Mouse (Mus musculus) MEL (cell line): Measurements from ENCODE around the gene Zfp811. TPM values are rescaled to one million over a fixed set of nuclear protein-coding genes. Genes with fewer than 3 reads are reported as not detected.

Source experiments
- DNase-seq: peaks from one replicate; pipeline ENCODE4 v3.0.0; 2011; ENCODE audit warnings: low read depth, low spot score
- H3K27ac ChIP-seq: 2 replicates; pipeline ENCODE4 v1.5.1; 2012; ENCODE audit warnings: low read depth, mild to moderate bottlenecking, control low read depth, low read length, moderate library complexity; ENCODE audit not compliant: control insufficient read depth
- H3K27me3 ChIP-seq, 2 experiments: fragments of 150-350 bp in 1 of 2; sonication (generic) in 1 of 2; 2 replicates each; pipeline ENCODE4 v1.6.1; 2012; ENCODE audit warnings: low read length in 2 of 2, mild to moderate bottlenecking in 2 of 2, improper control_type of control experiment in 1 of 2, moderate library complexity in 1 of 2; ENCODE audit not compliant: insufficient read depth in 2 of 2, control insufficient read depth in 1 of 2
- H3K36me3 ChIP-seq, 2 experiments: 2 replicates each; pipeline ENCODE4 v1.6.1; 2012 to 2014; ENCODE audit warnings: low read length in 2 of 2, improper control_type of control experiment in 1 of 2, inconsistent platforms in 1 of 2, mild to moderate bottlenecking in 1 of 2; ENCODE audit not compliant: insufficient read depth in 2 of 2, control insufficient read depth in 1 of 2
- H3K4me1 ChIP-seq, 2 experiments: fragments of 150-350 bp in 1 of 2; sonication (generic) in 1 of 2; 2 replicates each; pipeline ENCODE4 v1.6.1; 2012; ENCODE audit warnings: low read length in 2 of 2, improper control_type of control experiment in 1 of 2, mild to moderate bottlenecking in 1 of 2; ENCODE audit not compliant: insufficient read depth in 2 of 2, control insufficient read depth in 1 of 2
- H3K4me3 ChIP-seq, 2 experiments: fragments of 150-350 bp in 1 of 2; sonication (generic) in 1 of 2; 2 replicates each; pipeline ENCODE4 v1.5.1; 2012; ENCODE audit warnings: low read depth in 2 of 2, low read length in 2 of 2, mild to moderate bottlenecking in 2 of 2, moderate library complexity in 2 of 2, control low read depth in 1 of 2, improper control_type of control experiment in 1 of 2; ENCODE audit not compliant: control insufficient read depth in 1 of 2, insufficient read depth in 1 of 2
- H3K79me2 ChIP-seq: 2 replicates; pipeline ENCODE4 v1.6.1; 2012; ENCODE audit warnings: mild to moderate bottlenecking, low read length, moderate library complexity; ENCODE audit not compliant: control insufficient read depth, poor library complexity, insufficient read depth
- H3K9ac ChIP-seq: 2 replicates; pipeline ENCODE4 v1.6.1; 2012; ENCODE audit warnings: low read depth, mild to moderate bottlenecking, control low read depth, low read length, moderate library complexity; ENCODE audit not compliant: control insufficient read depth, poor library complexity, severe bottlenecking
- H3K9me3 ChIP-seq: fragments of 150-350 bp; sonication (generic); replicated peaks from 2 replicates; pipeline ENCODE4 v1.6.1; 2012; ENCODE audit warnings: mild to moderate bottlenecking, low read length, improper control_type of control experiment, moderate library complexity; ENCODE audit not compliant: insufficient read depth
- BHLHE40 ChIP-seq: IDR thresholded peaks from 2 replicates; pipeline ENCODE4 v1.6.1; 2012; ENCODE audit warnings: low read depth, mild to moderate bottlenecking, inconsistent platforms, low read length, improper control_type of control experiment, borderline replicate concordance
- CHD2 ChIP-seq: IDR thresholded peaks from 2 replicates; pipeline ENCODE4 v1.6.1; 2011; ENCODE audit warnings: low read length, improper control_type of control experiment
- E2F4 ChIP-seq: IDR thresholded peaks from 2 replicates; pipeline ENCODE4 v1.6.1; 2011; ENCODE audit warnings: low read depth, low read length, improper control_type of control experiment, borderline replicate concordance
- EP300 ChIP-seq, 2 experiments: IDR thresholded peaks; 2 replicates each; pipeline ENCODE4 v1.6.1; 2011; ENCODE audit warnings: improper control_type of control experiment in 2 of 2, low read length in 2 of 2, low read depth in 1 of 2, mild to moderate bottlenecking in 1 of 2
- GATA1 ChIP-seq: IDR thresholded peaks from 2 replicates; pipeline ENCODE4 v1.6.1; 2011; ENCODE audit warnings: low read depth, low read length, improper control_type of control experiment
- KAT2A ChIP-seq: conservative IDR thresholded peaks from 2 replicates; pipeline ENCODE4 v1.6.1; 2012; ENCODE audit warnings: low read depth, low read length, improper control_type of control experiment, inconsistent platforms
- MAZ ChIP-seq: IDR thresholded peaks from 2 replicates; pipeline ENCODE4 v1.6.1; 2012; ENCODE audit warnings: low read depth, mild to moderate bottlenecking, inconsistent platforms, low read length, improper control_type of control experiment
- MEF2A ChIP-seq: IDR thresholded peaks from 2 replicates; pipeline ENCODE4 v1.6.1; 2014; ENCODE audit warnings: low read depth, mild to moderate bottlenecking, inconsistent platforms, low read length, improper control_type of control experiment; ENCODE audit not compliant: poor library complexity, insufficient replicate concordance, severe bottlenecking; ENCODE audit errors: extremely low read depth
- MXI1 ChIP-seq: IDR thresholded peaks from 2 replicates; pipeline ENCODE4 v1.6.1; 2011; ENCODE audit warnings: mild to moderate bottlenecking, low read depth, low read length, improper control_type of control experiment
- MYB ChIP-seq: IDR thresholded peaks from 2 replicates; pipeline ENCODE4 v1.6.1; 2011; ENCODE audit warnings: mild to moderate bottlenecking, low read depth, low read length, improper control_type of control experiment
- MYC ChIP-seq: IDR thresholded peaks from 2 replicates; pipeline ENCODE4 v1.6.1; 2011; ENCODE audit warnings: low read depth, mild to moderate bottlenecking, low read length, improper control_type of control experiment, moderate library complexity
- RCOR1 ChIP-seq: IDR thresholded peaks from 2 replicates; pipeline ENCODE4 v1.6.1; 2012; ENCODE audit warnings: low read depth, mild to moderate bottlenecking, inconsistent platforms, low read length, improper control_type of control experiment
- SIN3A ChIP-seq: IDR thresholded peaks from 2 replicates; pipeline ENCODE4 v1.6.1; 2012; ENCODE audit warnings: low read length, improper control_type of control experiment, inconsistent platforms
- SMC3 ChIP-seq: IDR thresholded peaks from 2 replicates; pipeline ENCODE4 v1.6.1; 2011; ENCODE audit warnings: low read depth, low read length, improper control_type of control experiment
- TCF12 ChIP-seq: IDR thresholded peaks from 2 replicates; pipeline ENCODE4 v1.6.1; 2014; ENCODE audit warnings: low read depth, mild to moderate bottlenecking, inconsistent platforms, low read length, improper control_type of control experiment, moderate library complexity
- USF1 ChIP-seq: IDR thresholded peaks from 2 replicates; pipeline ENCODE4 v1.6.1; 2014; ENCODE audit warnings: low read depth, mild to moderate bottlenecking, inconsistent platforms, low read length, improper control_type of control experiment, moderate library complexity
- USF2 ChIP-seq, 2 experiments: IDR thresholded peaks; 2 replicates each; pipeline ENCODE4 v1.6.1; 2011 to 2012; ENCODE audit warnings: improper control_type of control experiment in 2 of 2, low read length in 2 of 2, borderline replicate concordance in 1 of 2, inconsistent platforms in 1 of 2, low read depth in 1 of 2, mild to moderate bottlenecking in 1 of 2; ENCODE audit not compliant: insufficient read depth in 1 of 2
- ZC3H11A ChIP-seq: IDR thresholded peaks from 2 replicates; pipeline ENCODE4 v1.6.1; 2012; ENCODE audit warnings: low read depth, mild to moderate bottlenecking, inconsistent platforms, low read length, improper control_type of control experiment
- ZKSCAN1 ChIP-seq: IDR thresholded peaks from 2 replicates; pipeline ENCODE4 v1.6.1; 2012; ENCODE audit warnings: low read depth, mild to moderate bottlenecking, inconsistent platforms, low read length, improper control_type of control experiment, moderate library complexity
- polyA plus RNA-seq, 2 experiments: library from polyadenylated mRNA; stranded (reverse) in 1 of 2; unstranded in 1 of 2; fragments of >175 nt in 1 of 2; fragments of >200 nt in 1 of 2; gene quantifications; 2 replicates each; pipeline versions ENCODE4 v1.2.1 to v1.2.4; 2012; ENCODE audit warnings: low replicate concordance in 2 of 2, low read depth in 1 of 2; ENCODE audit not compliant: insufficient read length in 2 of 2, insufficient read depth in 1 of 2, missing spikeins in 1 of 2
- total RNA-seq: library from RNA; depleted of rRNA; stranded (reverse); fragments of 300-350 nt; gene quantifications from 2 replicates; pipeline ENCODE4 v1.2.3, GENCODE M21; 2012

The Zfp811 gene
- total and polyA plus RNA-seq, 3 experiments, result not detected

DNA sequence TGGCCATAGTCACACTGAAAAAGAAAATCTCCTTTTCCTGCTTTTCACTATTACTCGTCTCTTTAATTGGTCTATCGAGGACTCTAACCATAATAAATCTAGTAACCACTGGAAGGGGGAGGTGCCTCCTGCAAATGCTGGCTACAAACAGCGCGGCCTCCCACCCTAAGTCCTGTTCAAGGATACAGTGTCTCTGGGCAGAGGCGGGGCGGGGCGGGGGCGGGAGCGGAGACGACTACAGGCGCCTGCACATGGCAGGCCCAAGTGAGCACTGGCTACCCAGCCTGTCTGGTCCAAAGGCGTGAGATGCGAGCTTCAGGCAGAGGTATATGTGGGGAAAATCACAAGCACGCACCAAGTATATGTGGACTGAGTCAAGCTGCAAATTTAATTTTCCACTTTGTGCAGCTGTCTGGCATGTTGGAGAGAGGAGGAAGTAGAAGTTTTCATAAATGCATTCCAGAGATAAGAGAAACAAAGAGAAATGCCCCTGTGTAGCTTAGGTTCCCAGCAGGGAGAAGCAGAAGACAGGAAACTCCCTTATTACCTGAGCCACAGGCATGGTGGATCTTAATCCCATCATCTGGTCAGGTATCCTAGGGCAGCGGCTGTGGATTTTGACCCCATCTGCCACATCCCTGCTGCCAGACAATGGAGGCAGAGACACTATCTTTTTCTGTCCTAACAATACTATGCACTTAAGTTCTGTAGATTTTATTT lies 29.5 kb upstream of the Zfp811 start:
- Histone ChIP-seq H3K79me2 (no peaks in the 10 kb centered on the region), H3K4me1 (no peaks in the 10 kb centered on the region), H3K27me3 (no peaks in the 10 kb centered on the region; a peak in 1 of 4 replicates), H3K4me3 (no peak overlapping the region), H3K36me3 (no peaks in the 10 kb centered on the region), H3K9me3 (no peaks in the 10 kb centered on the region)
- DNase-seq, result no peak
- TF ChIP-seq BHLHE40 (no peak), KAT2A (no peak), E2F4 (no peak), SMC3 (no peak)
- TF ChIP-seq, all 39 proteins: peak for 0
- Histone ChIP-seq H3K9ac (no peak overlapping the region), H3K27ac (no peak overlapping the region)

DNA sequence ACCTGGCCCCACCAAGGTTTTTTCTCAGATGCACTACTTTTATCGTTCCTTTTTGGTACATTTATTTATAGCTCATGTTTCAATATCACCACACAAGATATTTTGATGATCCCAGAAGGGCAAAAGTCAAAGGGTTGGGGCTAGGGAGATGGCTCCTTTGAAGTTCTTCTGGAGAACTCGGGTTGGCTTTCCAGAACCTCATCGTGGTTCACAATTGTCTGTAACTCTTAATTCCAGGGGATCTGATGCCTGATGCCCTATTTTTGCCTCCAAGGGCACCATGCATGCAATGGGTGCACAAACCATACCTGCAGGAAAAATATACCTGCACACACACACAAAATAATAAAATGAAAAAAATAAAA lies 20.7 kb upstream of the Zfp811 start:
- no peaks in the 10 kb centered on the region; a peak in 1 of 4 replicates for H3K27me3 ChIP-seq
- no peaks in the 10 kb centered on the region for H3K79me2 ChIP-seq
- H3K4me3 ChIP-seq, result no peak overlapping the region
- H3K27ac ChIP-seq, result no peak overlapping the region
- H3K9ac ChIP-seq, result no peak overlapping the region
- H3K36me3 ChIP-seq, result no peaks in the 10 kb centered on the region
- no peaks in the 10 kb centered on the region for H3K9me3 ChIP-seq
- no peaks in the 10 kb centered on the region for H3K4me1 ChIP-seq
- no peak for DNase-seq
- TF ChIP-seq GATA1 (no peak), USF1 (no peak), TCF12 (no peak)

DNA sequence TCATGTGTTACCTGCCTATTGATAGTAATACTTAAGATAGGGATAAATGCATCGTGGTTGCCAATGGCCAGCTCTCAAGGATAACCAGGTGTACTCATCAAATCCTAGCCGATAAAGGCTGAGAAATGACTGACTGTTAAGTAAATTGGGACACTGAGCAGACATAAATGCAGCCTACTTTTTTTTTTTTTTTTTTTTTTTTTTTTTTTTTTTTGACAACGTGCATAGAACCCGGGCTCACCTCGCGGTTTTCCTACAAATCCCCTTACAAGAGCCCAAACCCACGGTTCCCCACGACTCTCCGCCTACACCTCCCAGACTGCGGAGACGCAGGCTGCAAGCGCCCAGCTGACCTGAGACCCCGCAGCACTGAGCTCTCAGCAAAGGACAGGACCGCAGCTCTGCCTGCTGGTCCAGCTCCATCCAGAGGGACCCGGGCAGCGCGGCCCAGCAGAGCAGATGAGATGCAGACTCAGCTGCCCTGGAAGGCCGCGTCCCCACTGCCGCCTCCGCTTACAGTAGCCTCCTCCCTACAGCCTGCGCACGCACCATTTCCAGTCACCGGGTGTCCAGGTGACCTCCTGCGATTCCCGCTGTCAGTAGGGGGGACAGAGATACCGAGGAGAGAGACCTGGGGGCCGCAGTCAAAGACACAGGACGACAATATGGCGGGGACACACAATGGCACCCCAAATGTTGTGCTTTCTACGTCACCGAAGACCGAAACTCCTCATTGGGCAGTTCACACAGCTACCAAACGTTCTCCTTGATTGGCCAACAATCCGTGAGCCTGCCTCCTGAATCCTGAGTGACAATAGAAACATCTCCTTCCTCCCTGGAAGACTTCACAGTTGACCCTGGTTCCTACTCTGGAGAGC lies 20.0 kb upstream of the Zfp811 start, which contains the start of gene Zfp799:
Gene Zfp799, minus strand, starts transcription at position 722 of the 878 bp plus-strand sequence.
- H3K27ac ChIP-seq, result no peak within 1 kb of the TSS
- no peaks in the 10 kb centered on the region for H3K9me3 ChIP-seq
- no peaks in the 10 kb centered on the region for H3K4me1 ChIP-seq
- no peak for DNase-seq
- no peaks in the 10 kb centered on the region; a peak in 2 of 4 replicates for H3K27me3 ChIP-seq
- H3K36me3 ChIP-seq, result no peaks in the 10 kb centered on the region
- H3K9ac ChIP-seq, result no peak within 1 kb of the TSS
- no peaks in the 10 kb centered on the region for H3K79me2 ChIP-seq
- no peak within 1 kb of the TSS for H3K4me3 ChIP-seq
- TF ChIP-seq CHD2 (no peak), EP300 (IDR thresholded peaks at IDR 0.05; ENCODE audit: low read depth in 1 of 2, low read length in 2 of 2) (no peak), ZC3H11A (no peak), RCOR1 (no peak), MXI1 (no peak), MYC (no peak), MAZ (no peak), MYB (no peak), USF2 (IDR thresholded peaks at IDR 0.05; ENCODE audit: borderline replicate concordance in 1 of 2, insufficient read depth in 1 of 2, low read depth in 1 of 2, low read length in 2 of 2) (no peak), SIN3A (no peak), TCF12 (no peak), ZKSCAN1 (no peak), MEF2A (no peak)
